Mouse (Mus musculus) gastrocnemius, postnatal 36 days (tissue): ENCODE data around the gene Vsig1. TPM values are rescaled to one million over a fixed set of nuclear protein-coding genes. Genes with fewer than 3 reads are reported as not detected.

Experiments used
- total RNA-seq, 2 experiments: library from RNA; stranded (reverse); gene quantifications; 2 replicates each; pipeline ENCODE4 v1.2.3; 2021

The Vsig1 gene
- total RNA-seq, 2 experiments from 2014 or later: not detected

Other genes with a start within 250 kb of the Vsig1 start
- 1 to 10 TPM; 5.4 to 5.7 TPM for gene Mid2, start 243.0 kb upstream of the Vsig1 start, total RNA-seq
- not detected for gene Tex13b, start 94.2 kb upstream of the Vsig1 start, total RNA-seq
- 1 to 10 TPM; 9.3 to 9.8 TPM for gene Psmd10, start 49.1 kb downstream of the Vsig1 start, total RNA-seq
- 10 to 100 TPM; 15.4 to 19.4 TPM for gene Atg4a, start 49.3 kb downstream of the Vsig1 start, total RNA-seq